Mouse (Mus musculus): ENCODE results near the gene Gm45713.

DNA sequence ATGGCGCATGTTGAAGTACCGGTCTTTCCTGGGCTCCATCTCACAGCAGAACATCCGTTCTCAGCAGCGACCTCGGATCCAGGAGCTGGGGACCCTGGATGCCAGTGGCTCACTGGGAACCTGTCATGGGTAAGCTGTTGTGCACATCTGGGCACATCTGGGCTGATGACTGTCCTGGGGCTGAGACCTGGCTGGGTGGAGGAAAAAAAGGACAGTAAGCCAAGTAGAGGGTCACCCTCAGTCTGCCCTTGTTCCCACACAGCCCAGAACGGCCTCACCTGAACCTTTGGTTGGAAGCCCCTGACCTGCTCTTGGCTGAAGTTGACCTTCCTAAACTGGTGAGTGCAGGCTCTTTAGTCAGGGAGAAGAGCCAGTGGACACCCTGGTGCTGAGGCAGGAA lies 23.0 kb upstream of the Gm45713 start:
- no peak for TF ChIP-seq CTCF (IDR thresholded peaks at IDR 0.05; ENCODE audit: control insufficient read depth, insufficient read depth, insufficient read length)
- TF ChIP-seq MYOG (IDR thresholded peaks at IDR 0.05; ENCODE audit: control insufficient read depth, extremely low read depth, insufficient read length): no peak
- no peak for TF ChIP-seq USF1 (IDR thresholded peaks at IDR 0.05; ENCODE audit: low read depth)
- no peak for TF ChIP-seq MYOD1 (IDR thresholded peaks at IDR 0.05; ENCODE audit: control insufficient read depth, insufficient read length, low read depth)
- TF ChIP-seq CEBPB (IDR thresholded peaks at IDR 0.05; ENCODE audit: low read depth): no peak
- no peak for TF ChIP-seq FOSL1 (IDR thresholded peaks at IDR 0.05; ENCODE audit: insufficient read depth, low read length, poor library complexity, severe bottlenecking)
